Mouse (Mus musculus) liver, postnatal 0 days (tissue): ENCODE measurements at regions not wholly inside any gene's neighbourhood (a gene's known extent, or its start where the extent isn't known, plus 50 kb on each side); places are given as distances from the start of the nearest gene placed in this dataset.

Experiments
- CTCF ChIP-seq: sonication (generic); IDR thresholded peaks from 2 replicates; pipeline ENCODE4 v1.5.1; 2016; ENCODE audit warnings: antibody characterized with exemption, low read depth
- EP300 ChIP-seq: IDR thresholded peaks from 2 replicates; pipeline ENCODE4 v1.6.1; 2016; ENCODE audit warnings: antibody characterized with exemption, low read depth, mild to moderate bottlenecking

DNA sequence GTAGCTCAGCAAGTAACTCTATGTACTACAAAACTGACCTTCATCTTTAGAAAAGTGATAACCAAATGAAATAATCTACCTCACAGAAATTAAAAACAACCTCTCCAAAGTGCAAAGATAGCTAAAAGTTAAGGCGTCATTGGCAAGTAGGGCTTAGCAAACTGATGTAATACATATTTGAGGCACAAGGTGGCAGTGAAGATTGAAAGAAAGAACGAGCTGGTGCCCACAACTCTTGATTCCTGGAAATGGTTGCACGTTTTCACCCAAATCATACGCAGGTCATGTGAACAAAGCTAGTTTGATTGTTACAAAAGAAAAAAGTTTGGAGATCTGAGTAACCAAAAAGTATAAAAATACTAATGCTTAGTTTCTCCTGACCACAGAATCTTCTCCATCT lies 69.7 kb upstream of the Ak4 start:
- TF ChIP-seq CTCF = peak; percentile 80
- no peak for TF ChIP-seq EP300
